ENCODE assay signal across 13 mouse cellular contexts in the genomic region with DNA sequence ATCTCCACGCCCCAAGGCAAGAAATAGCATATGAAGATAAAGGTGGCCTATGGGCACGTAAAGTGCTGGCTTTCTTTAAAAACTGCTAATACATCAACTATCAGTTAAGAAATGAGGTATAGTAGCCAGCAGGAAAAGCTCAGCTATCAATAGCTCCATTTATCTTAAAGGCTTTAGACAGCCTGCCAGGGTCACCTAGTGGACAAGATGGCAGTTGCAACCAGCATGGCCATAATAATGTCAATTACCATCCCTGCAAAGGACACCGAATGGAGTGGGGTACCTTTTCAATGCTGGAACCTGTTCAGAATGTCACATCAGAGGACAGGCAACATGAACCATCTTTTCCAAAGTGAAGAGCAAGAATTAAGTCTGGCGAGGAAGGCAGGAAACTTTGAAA. TPM values are rescaled to one million over a fixed set of nuclear protein-coding genes. Genes with fewer than 3 reads are reported as not detected.
DNase-seq lines count a peak whose midpoint lies in the region; ATAC-seq lines count a peak whose summit lies in the region.
"Had no signal": no experiment of that assay in that cellular context is flagged by ENCODE, and none has a peak within 500 bp of the region (broad histone marks: within the 10 kb centered on the region; RNA-seq: fewer than 3 reads in every experiment).

No protein-coding gene starts in this region.

- ATAC-seq in common myeloid progenitor, adult 5-6 weeks (replicated peaks; ENCODE audit: low read depth, poor library complexity, severe bottlenecking) = peak; percentile 69
- ATAC-seq in midbrain, embryonic 16.5 days = no peak
- ATAC-seq: forebrain, embryonic 15.5 days; hindbrain, embryonic 16.5 days had no signal

- no peak overlapping the region for H3K4me2 ChIP-seq in midbrain, embryonic 16.5 days (ENCODE audit: low read length)
- H3K4me2 ChIP-seq: forebrain, embryonic 15.5 days had no signal

- no peaks in the 10 kb centered on the region for H3K36me3 ChIP-seq in splenic B cell, adult 2 months (ENCODE audit: control insufficient read depth, insufficient read depth, low read length, poor library complexity, severe bottlenecking)
- H3K36me3 ChIP-seq in midbrain, embryonic 16.5 days (ENCODE audit: control insufficient read depth, insufficient read depth, low read length) = no peaks in the 10 kb centered on the region
- H3K36me3 ChIP-seq: forebrain, embryonic 15.5 days had no signal

- no peaks in the 10 kb centered on the region for H3K9me3 ChIP-seq in midbrain, embryonic 16.5 days (replicated peaks; ENCODE audit: control insufficient read depth, low read length, poor library complexity, severe bottlenecking)
- H3K9me3 ChIP-seq: forebrain, embryonic 15.5 days had no signal

- no peak overlapping the region for H3K9ac ChIP-seq in midbrain, embryonic 16.5 days (ENCODE audit: low read depth, low read length)
- H3K9ac ChIP-seq: forebrain, embryonic 15.5 days had no signal

- no peaks in the 10 kb centered on the region for H3K27me3 ChIP-seq in splenic B cell, adult 2 months (ENCODE audit: control insufficient read depth, insufficient read depth, low read length, poor library complexity, severe bottlenecking)
- no peaks in the 10 kb centered on the region for H3K27me3 ChIP-seq in midbrain, embryonic 16.5 days (ENCODE audit: control insufficient read depth, insufficient read depth, low read depth, low read length)
- H3K27me3 ChIP-seq: forebrain, embryonic 15.5 days had no signal

- H3K4me3 ChIP-seq in midbrain, embryonic 16.5 days (ENCODE audit: low read depth, low read length) = no peak overlapping the region
- H3K4me3 ChIP-seq: forebrain, embryonic 15.5 days had no signal

- 79% methylated on average over 4 of the region's 4 CpGs for WGBS in midbrain, embryonic 16.5 days

- no peak overlapping the region for H3K27ac ChIP-seq in midbrain, embryonic 16.5 days (ENCODE audit: low read length)
- H3K27ac ChIP-seq: forebrain, embryonic 15.5 days had no signal

- H3K4me1 ChIP-seq in midbrain, embryonic 16.5 days (ENCODE audit: control insufficient read depth, insufficient read depth, low read length) = no peaks in the 10 kb centered on the region
- H3K4me1 ChIP-seq: forebrain, embryonic 15.5 days had no signal

- DNase-seq in heart, postnatal 4 days = peak; percentile 41
- DNase-seq in heart, adult 9 months (ENCODE audit: low spot score in 2 of 2) = no peak
- DNase-seq in thymus, postnatal 14 days = peak; percentile 16
- no peak for DNase-seq in thymus, postnatal 25 days
- peak; percentile 26 for DNase-seq in splenic B cell, adult 2 months (ENCODE audit: low read depth, low spot score)
- no peak for DNase-seq in left cerebral cortex, adult 8-10 months (ENCODE audit: low spot score in 2 of 2)
- DNase-seq: adrenal gland, postnatal 25 days; liver had no signal

RNA-seq across cellular contexts. Expression of gene Trim16, which starts 10.8 kb away (rescaled TPM):
- total RNA-seq in heart, postnatal 4 days (2021) = 10 to 100 TPM in 1 of 2 experiments, 1 to 10 TPM in 1; 7.6 to 10.0 TPM
- 16.1 and 16.3 TPM in 2 replicates for total RNA-seq in common myeloid progenitor, adult 5-6 weeks (2017)
- polyA plus RNA-seq in midbrain, embryonic 16.5 days (2015; fragmentation: Nextera tagmentation; extraction: Ambion mirVana) = 6.8 and 8.0 TPM in 2 replicates
- total RNA-seq in left cerebral cortex, adult 8-10 months (2022) = 1 to 10 TPM; 1.4 to 1.7 (median 1.5) TPM

RNA-seq across cellular contexts. Expression of gene Zfp286, which starts 19.9 kb away (rescaled TPM):
- total RNA-seq in heart, postnatal 4 days (2021) = 1 to 10 TPM; 1.9 to 2.1 TPM
- total RNA-seq in common myeloid progenitor, adult 5-6 weeks (2017) = 4.2 and 5.1 TPM in 2 replicates
- polyA plus RNA-seq in midbrain, embryonic 16.5 days (2015; fragmentation: Nextera tagmentation; extraction: Ambion mirVana) = 32.5 and 34.1 TPM in 2 replicates
- 10 to 100 TPM; 18.2 to 27.5 (median 25.2) TPM for total RNA-seq in left cerebral cortex, adult 8-10 months (2022)

RNA-seq across cellular contexts. Expression of gene Fbxw10, which starts 37.7 kb away (rescaled TPM):
- total RNA-seq in heart, postnatal 4 days (2021) = under 1 TPM in 1 of 2 experiments, not detected in 1; 0.23 TPM
- 0.58 and 1.2 TPM in 2 replicates for total RNA-seq in common myeloid progenitor, adult 5-6 weeks (2017)
- 0.31 and 0.50 TPM in 2 replicates for polyA plus RNA-seq in midbrain, embryonic 16.5 days (2015; fragmentation: Nextera tagmentation; extraction: Ambion mirVana)
- 1 to 10 TPM in 2 of 4 experiments, under 1 TPM in 2; 0.63 to 2.2 (median 1.0) TPM for total RNA-seq in left cerebral cortex, adult 8-10 months (2022)

RNA-seq across cellular contexts. Expression of gene Gm10428, which starts 56.3 kb away (rescaled TPM):
- total RNA-seq in heart, postnatal 4 days (2021) = not detected
- total RNA-seq in common myeloid progenitor, adult 5-6 weeks (2017) = not detected in 2 replicates
- polyA plus RNA-seq in midbrain, embryonic 16.5 days (2015; fragmentation: Nextera tagmentation; extraction: Ambion mirVana) = not detected in 2 replicates
- total RNA-seq in left cerebral cortex, adult 8-10 months (2022) = not detected
- total RNA-seq: adrenal gland, postnatal 25 days had no signal
- polyA plus RNA-seq: forebrain, embryonic 15.5 days; hindbrain, embryonic 16.5 days; stomach, embryonic 16.5 days had no signal

Comparison
In these comparisons a context has a peak if more than half of its experiments do, and no peak if none do; other contexts are left out.
1. DNase-seq: peak in heart, postnatal 4 days (single experiment), thymus, postnatal 14 days (single experiment) and splenic B cell, adult 2 months (single experiment); none in heart, adult 9 months (0 of 2), thymus, postnatal 25 days (single experiment) and left cerebral cortex, adult 8-10 months (0 of 2).